Mouse (Mus musculus) lung, adult 2 months (tissue): ENCODE measurements around the gene Trh.

Source experiments
- CTCF ChIP-seq: fragments of 200-500 bp; IDR thresholded peaks from 2 replicates; pipeline ENCODE4 v1.5.1; 2011; ENCODE audit warnings: mild to moderate bottlenecking, low read length, control low read depth; ENCODE audit not compliant: insufficient read depth
- POLR2A ChIP-seq: fragments of 200-500 bp; IDR thresholded peaks from 2 replicates; pipeline ENCODE4 v1.6.1; 2011; ENCODE audit warnings: low read depth, mild to moderate bottlenecking, control low read depth, low read length, borderline replicate concordance; ENCODE audit errors: extremely low read depth

GRCm38 (mm10) chr6:92235036-92235435 lies 9.4 kb downstream of the Trh start:
- TF ChIP-seq POLR2A (no peak), CTCF (no peak)
